Mouse (Mus musculus) lung, postnatal 0 days (tissue): ENCODE measurements around the gene Rps15a. TPM values are rescaled to one million over a fixed set of nuclear protein-coding genes. Genes with fewer than 3 reads are reported as not detected.
A peak's percentile ranks its signal among the peaks of the same experiment; 100 is the strongest.

ENCODE experiments used
- ATAC-seq: fragments of 200-750 bp; cut with Nextera tagmentation; 2 replicates; pipeline ENCODE4 v1.8.0; 2017; ENCODE audit warnings: moderate library complexity
- DNase-seq: peaks from one replicate; pipeline ENCODE4 v3.0.0-alpha.2; 2016; ENCODE audit warnings: low spot score
- H3K27ac ChIP-seq: fragments of 300-500 bp; sonication (generic); 2 replicates; pipeline ENCODE4 v1.5.1; 2014; ENCODE audit warnings: antibody characterized with exemption, mild to moderate bottlenecking, low read length, mixed read lengths
- H3K27me3 ChIP-seq: fragments of 300-500 bp; sonication (generic); replicated peaks from 2 replicates; pipeline ENCODE4 v1.6.1; 2014; ENCODE audit warnings: low read length, mixed read lengths; ENCODE audit not compliant: insufficient read depth
- H3K36me3 ChIP-seq: fragments of 300-500 bp; sonication (generic); 2 replicates; pipeline ENCODE4 v1.6.1; 2014; ENCODE audit warnings: low read length, mixed read lengths; ENCODE audit not compliant: insufficient read depth
- H3K4me1 ChIP-seq: fragments of 300-500 bp; sonication (generic); 2 replicates; pipeline ENCODE4 v1.6.1; 2014; ENCODE audit warnings: antibody characterized with exemption, low read depth, low read length, mixed read lengths; ENCODE audit not compliant: insufficient read depth
- H3K4me2 ChIP-seq: fragments of 300-500 bp; sonication (generic); replicated peaks from 2 replicates; pipeline ENCODE4 v1.6.1; 2014; ENCODE audit warnings: low read depth, mild to moderate bottlenecking, low read length, moderate library complexity, mixed read lengths
- H3K4me3 ChIP-seq: fragments of 300-500 bp; sonication (generic); 2 replicates; pipeline ENCODE4 v1.5.1; 2014; ENCODE audit warnings: low read depth, low read length
- H3K9ac ChIP-seq: fragments of 300-500 bp; sonication (generic); replicated peaks from 2 replicates; pipeline ENCODE4 v1.6.1; 2014; ENCODE audit warnings: low read depth, mild to moderate bottlenecking
- H3K9me3 ChIP-seq: fragments of 300-500 bp; sonication (generic); 2 replicates; pipeline ENCODE4 v1.6.1; 2016; ENCODE audit warnings: low read length, mixed read lengths
- CTCF ChIP-seq: IDR thresholded peaks from 2 replicates; pipeline ENCODE4 v1.5.1; 2016; ENCODE audit warnings: antibody characterized with exemption, mild to moderate bottlenecking
- EP300 ChIP-seq: IDR thresholded peaks from 2 replicates; pipeline ENCODE4 v1.6.1; 2016; ENCODE audit warnings: antibody characterized with exemption, mild to moderate bottlenecking, control low read depth
- WGBS: fragments of 180-500 bp; shearing (Covaris S2); extraction: QIAGEN DNeasy Blood & Tissue Kit; methylation state at CpG from one replicate; pipeline ENCODE4 v1.1.7; 2014; 5-methylcytosine and 5-hydroxymethylcytosine counted together
- polyA plus RNA-seq: library from polyadenylated mRNA; unstranded; fragments of >200 nt; fragmentation: Nextera tagmentation; extraction: Ambion mirVana; gene quantifications from 2 replicates; pipeline ENCODE4 v1.2.1, GENCODE M21; 2015

The Rps15a gene
- polyA plus RNA-seq, 1 experiment from 2014 or later: 600 TPM

DNA sequence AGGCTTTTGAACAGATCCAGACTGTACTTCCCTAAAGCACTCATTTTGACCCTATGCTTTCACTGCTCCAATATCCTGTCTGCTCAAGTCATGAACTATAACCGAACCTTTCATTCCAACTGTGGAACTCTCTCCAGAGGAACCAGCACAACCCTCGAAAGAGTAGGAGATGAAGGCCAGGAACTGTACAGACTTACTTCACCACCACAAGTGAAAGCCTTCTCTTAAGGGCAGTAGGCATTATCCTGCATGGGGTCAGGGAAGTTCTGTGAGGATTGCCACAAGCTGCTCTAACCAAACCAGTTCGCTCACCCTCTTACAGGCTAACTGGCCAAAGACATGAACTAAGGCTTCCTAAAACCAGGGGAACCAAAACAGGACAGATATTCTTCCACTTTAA lies 4.9 kb downstream of the Rps15a start:
- no peak for ATAC-seq
- Histone ChIP-seq H3K27ac (no peak overlapping the region), H3K9me3 (no peaks in the 10 kb centered on the region), H3K36me3 (peaks cover 46% of the 10 kb centered on the region), H3K4me1 (peaks cover 8% of the 10 kb centered on the region; the same call in 1 of the 2 replicates), H3K27me3 (no peaks in the 10 kb centered on the region), H3K4me2 (no peak overlapping the region), H3K9ac (0 out of 2 replicates have a peak overlapping the region, but pooled peaks have one; percentile 10), H3K4me3 (no peak overlapping the region)
- WGBS: 64% methylated on average over 3 of the region's 3 CpGs
- no peak for TF ChIP-seq EP300
- no peak for TF ChIP-seq CTCF
- DNase-seq: no peak

DNA sequence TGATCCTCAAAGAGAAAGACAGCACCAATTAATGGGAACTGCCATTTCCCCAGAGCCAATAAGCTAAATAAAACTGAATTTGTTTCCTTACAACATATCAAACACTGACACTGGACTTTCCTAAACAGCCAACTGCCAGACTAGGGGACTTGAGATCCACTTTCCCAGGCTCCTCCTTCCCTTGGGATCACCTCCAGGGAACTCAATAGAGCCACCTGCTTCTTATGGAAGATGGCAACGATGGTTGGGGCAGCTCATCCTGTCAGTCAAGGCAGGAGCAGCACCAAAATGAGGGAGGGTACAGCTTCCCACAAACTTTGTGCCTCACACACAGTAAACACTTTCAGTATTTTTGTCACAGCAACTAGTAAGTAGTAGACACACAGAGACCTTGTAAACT lies 8.3 kb downstream of the Rps15a start:
- WGBS: 73% methylated on average over 1 of the region's 1 CpGs
- DNase-seq (no peak), ATAC-seq (no peak)
- Histone ChIP-seq H3K27ac (no peak overlapping the region), H3K4me1 (no peaks in the 10 kb centered on the region; the same call in 1 of the 2 replicates), H3K9me3 (no peaks in the 10 kb centered on the region), H3K27me3 (no peaks in the 10 kb centered on the region), H3K9ac (no peak overlapping the region), H3K36me3 (peaks cover 40% of the 10 kb centered on the region), H3K4me2 (no peak overlapping the region), H3K4me3 (no peak overlapping the region)
- TF ChIP-seq EP300 (no peak), CTCF (no peak)

DNA sequence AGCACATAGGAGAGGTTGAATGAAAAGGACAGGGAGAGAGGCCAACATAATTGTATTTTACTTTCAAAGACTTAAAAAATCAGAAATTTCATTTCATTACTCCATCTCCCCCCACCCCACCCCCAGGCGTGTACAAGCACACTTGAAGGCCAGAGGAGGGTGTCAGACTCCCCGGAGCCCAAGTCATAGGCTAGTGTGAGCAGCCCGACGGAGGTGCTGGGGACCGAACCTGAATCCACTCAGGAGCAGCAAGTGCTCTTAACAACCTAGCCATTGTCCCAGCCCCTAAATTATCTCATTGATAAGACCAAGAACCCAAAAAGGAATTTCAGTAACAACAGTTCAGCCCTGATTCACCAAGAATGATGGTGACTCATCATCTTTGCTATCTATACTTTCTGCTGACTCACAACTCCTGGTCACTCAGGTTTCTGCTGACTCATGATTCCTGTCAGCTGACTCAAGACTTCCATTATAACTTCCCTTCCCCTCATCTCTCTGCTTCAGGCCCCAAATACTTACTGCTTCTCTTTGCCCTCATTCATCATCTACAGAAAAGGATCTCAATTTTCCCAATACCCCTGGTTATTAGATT lies 11.4 kb downstream of the Rps15a start:
- DNase-seq (peak; percentile 61), ATAC-seq (no peak)
- H3K27me3 ChIP-seq: no peaks in the 10 kb centered on the region
- no peak overlapping the region for H3K4me3 ChIP-seq
- H3K9me3 ChIP-seq: no peaks in the 10 kb centered on the region
- peaks cover 28% of the 10 kb centered on the region for H3K36me3 ChIP-seq
- 58% methylated on average over 5 of the region's 5 CpGs for WGBS
- no peak overlapping the region for H3K27ac ChIP-seq
- H3K4me2 ChIP-seq: no peak overlapping the region
- no peak overlapping the region for H3K9ac ChIP-seq
- TF ChIP-seq EP300: no peak
- TF ChIP-seq CTCF: no peak
- H3K4me1 ChIP-seq: no peaks in the 10 kb centered on the region

DNA sequence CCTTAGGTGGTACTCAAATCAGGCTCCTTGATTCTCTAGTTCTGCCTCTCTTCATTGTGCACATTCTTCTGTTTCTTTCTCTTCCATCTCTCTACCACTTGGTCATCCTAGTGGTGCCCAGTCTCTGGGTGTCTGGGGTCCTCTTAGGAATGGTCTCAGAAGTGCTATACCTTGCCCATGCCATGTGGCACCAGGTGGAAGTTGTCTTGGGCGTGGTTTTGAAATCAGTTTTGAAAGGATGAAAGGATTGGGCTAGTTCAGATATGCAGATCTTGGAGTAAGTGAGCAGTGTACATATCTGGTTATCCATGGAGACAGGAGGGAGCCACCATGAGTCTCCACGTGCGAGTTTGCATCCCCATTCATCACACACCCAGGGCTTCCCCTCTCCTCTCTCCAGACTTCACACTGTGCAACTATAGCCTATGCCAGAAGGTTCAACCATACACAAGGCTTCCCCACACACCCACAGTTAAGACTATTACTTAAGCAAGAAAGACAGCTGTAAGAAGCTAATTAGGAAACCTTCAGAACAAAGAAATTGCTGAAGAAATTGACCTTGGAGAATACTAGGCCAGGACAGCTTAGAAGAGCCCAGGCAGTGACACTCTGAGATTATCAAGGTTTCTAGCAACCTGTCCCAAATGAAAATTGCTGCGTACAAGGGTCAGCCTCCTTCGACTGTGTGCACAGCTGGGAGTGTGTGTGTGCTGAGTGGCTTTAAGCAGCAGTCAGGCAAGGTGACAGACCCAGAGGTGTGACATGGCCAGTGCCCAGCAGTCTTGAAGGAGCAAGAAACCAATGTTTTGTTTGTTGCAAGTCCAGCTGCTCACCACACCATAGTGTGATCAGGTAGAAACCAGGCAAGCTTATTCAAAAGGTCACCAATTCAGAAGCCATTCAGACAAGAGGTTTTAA lies 12.3 kb downstream of the Rps15a start:
- no peak overlapping the region for H3K27ac ChIP-seq
- no peak overlapping the region for H3K4me2 ChIP-seq
- no peaks in the 10 kb centered on the region for H3K9me3 ChIP-seq
- H3K4me3 ChIP-seq: no peak overlapping the region
- H3K9ac ChIP-seq: no peak overlapping the region
- peak; percentile 43 for ATAC-seq
- H3K4me1 ChIP-seq: no peaks in the 10 kb centered on the region
- H3K36me3 ChIP-seq: peaks cover 21% of the 10 kb centered on the region
- no peak for TF ChIP-seq CTCF
- no peak for TF ChIP-seq EP300
- WGBS: 29% methylated on average over 5 of the region's 5 CpGs
- peak; percentile 39 for DNase-seq
- no peaks in the 10 kb centered on the region for H3K27me3 ChIP-seq

DNA sequence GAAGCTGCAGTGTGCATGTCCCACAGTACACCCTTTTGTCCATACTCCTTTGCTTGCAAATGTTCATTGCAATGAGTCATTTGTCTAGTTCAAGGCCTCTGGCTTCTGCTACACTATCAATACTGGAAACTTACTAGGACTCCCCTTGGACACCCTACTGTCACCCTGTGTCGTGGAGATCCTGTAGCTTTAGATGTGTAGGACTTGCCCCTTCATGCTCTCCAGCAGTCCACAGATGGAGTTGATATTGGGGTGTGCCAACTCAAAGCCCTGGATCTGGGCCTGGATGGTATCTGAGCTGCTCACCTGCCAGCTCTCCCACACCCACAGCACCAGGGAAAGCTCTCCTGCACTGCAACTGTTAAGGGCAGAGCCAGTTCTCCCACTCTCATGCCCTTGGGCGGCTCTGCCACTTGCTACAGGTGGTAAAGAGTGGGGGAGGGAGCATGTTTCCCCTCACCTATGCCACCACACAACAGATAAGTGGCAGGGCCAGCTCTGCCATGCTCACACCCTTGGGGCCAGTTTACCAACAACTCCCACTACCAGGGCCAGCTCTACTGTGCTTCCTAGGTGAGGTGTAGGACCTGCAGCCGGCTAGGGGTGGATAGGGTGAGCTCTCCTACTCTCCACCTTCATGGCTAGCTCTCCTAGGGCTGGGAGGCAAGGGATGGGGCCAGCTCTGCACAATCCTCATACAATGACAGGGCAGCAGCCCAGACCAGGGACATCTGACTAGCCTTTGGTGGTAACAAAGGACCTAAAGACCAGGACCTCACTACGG lies 13.1 kb downstream of the Rps15a start:
- H3K9me3 ChIP-seq: no peaks in the 10 kb centered on the region
- H3K36me3 ChIP-seq: peaks cover 14% of the 10 kb centered on the region
- H3K27ac ChIP-seq: no peak overlapping the region
- H3K4me3 ChIP-seq: no peak overlapping the region
- TF ChIP-seq EP300: no peak
- no peak for TF ChIP-seq CTCF
- DNase-seq (peak; percentile 34), ATAC-seq (peak; percentile 37)
- 35% methylated on average over 4 of the region's 4 CpGs for WGBS
- no peak overlapping the region for H3K9ac ChIP-seq
- H3K4me2 ChIP-seq: no peak overlapping the region
- no peaks in the 10 kb centered on the region for H3K4me1 ChIP-seq
- H3K27me3 ChIP-seq: no peaks in the 10 kb centered on the region

DNA sequence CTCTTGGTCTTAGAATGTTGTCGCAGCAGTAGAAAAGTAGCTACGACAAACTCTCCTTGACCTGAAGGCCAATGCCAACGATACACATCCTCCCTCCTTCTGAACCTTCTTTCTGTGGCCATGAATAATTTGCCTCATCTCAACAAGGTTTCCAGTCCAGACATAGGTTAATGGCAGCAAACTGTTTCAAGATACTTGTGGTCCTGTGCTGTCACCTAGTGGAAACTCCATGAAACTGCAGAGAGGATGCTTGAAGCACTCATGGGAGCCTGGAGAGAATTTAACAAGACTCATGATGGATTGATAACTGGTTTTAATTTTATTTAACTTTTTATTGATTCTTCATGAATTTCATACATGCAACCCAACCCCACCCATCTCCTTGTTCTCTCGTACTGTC lies 13.8 kb downstream of the Rps15a start:
- 45% methylated on average over 4 of the region's 4 CpGs for WGBS
- DNase-seq: peak; percentile 73
- H3K4me1 ChIP-seq: no peaks in the 10 kb centered on the region
- H3K4me2 ChIP-seq: no peak overlapping the region
- no peak overlapping the region for H3K4me3 ChIP-seq
- no peaks in the 10 kb centered on the region for H3K27me3 ChIP-seq
- H3K27ac ChIP-seq: no peak overlapping the region
- TF ChIP-seq EP300 (no peak), CTCF (peak; percentile 97)
- no peak overlapping the region for H3K9ac ChIP-seq
- peak; percentile 28; the same call in 1 of the 2 replicates for ATAC-seq
- H3K36me3 ChIP-seq: peaks cover 8% of the 10 kb centered on the region
- H3K9me3 ChIP-seq: no peaks in the 10 kb centered on the region
